Mouse (Mus musculus) adrenal gland (tissue): ENCODE data around the gene Vps35l.

Source experiments
- intact Hi-C: fragments of 180-260 bp; cut with DNase I; formaldehyde crosslinking; loops from one replicate; pipeline ENCODE4 v1.15.1; 2025

Vps35l gene

GRCm38 (mm10) chr7:118773027-118773426 is 33.0 kb downstream of the Vps35l start:
- intact Hi-C loops: no loop called here

GRCm38 (mm10) chr7:118775991-118776390 is 36.0 kb downstream of the Vps35l start:
- intact Hi-C loops: no loop called here

GRCm38 (mm10) chr7:118776491-118776890 is 36.5 kb downstream of the Vps35l start:
- intact Hi-C loops: no loop called here

GRCm38 (mm10) chr7:118777598-118778394 is 37.8 kb downstream of the Vps35l start:
- intact Hi-C loops: no loop called here

- intact Hi-C loops: no loop called here
These were observed 38.5 kb downstream of the Vps35l start for GRCm38 (mm10) chr7:118778561-118778960.

- intact Hi-C loops: no loop called here
These were observed 43.4 kb downstream of the Vps35l start for GRCm38 (mm10) chr7:118783305-118784001.

GRCm38 (mm10) chr7:118786091-118786490 is 46.1 kb downstream of the Vps35l start:
- intact Hi-C loops: no loop called here

- intact Hi-C loops: no loop called here
These were observed 47.3 kb downstream of the Vps35l start for GRCm38 (mm10) chr7:118787326-118787725.

- intact Hi-C loops: no loop called here
These were observed 48.5 kb downstream of the Vps35l start for GRCm38 (mm10) chr7:118788481-118788880.

GRCm38 (mm10) chr7:118790292-118790691 is 50.3 kb downstream of the Vps35l start:
- intact Hi-C loops: no loop called here

GRCm38 (mm10) chr7:118793899-118794298 is 53.9 kb downstream of the Vps35l start:
- intact Hi-C loops: no loop called here

GRCm38 (mm10) chr7:118795779-118796178 is 55.8 kb downstream of the Vps35l start:
- intact Hi-C loops: no loop called here

GRCm38 (mm10) chr7:118796838-118797237 is 56.8 kb downstream of the Vps35l start:
- intact Hi-C loops: no loop called here

- intact Hi-C loops: no loop called here
These were observed 57.6 kb downstream of the Vps35l start for GRCm38 (mm10) chr7:118797600-118797999.

GRCm38 (mm10) chr7:118798105-118798570 is 58.1 kb downstream of the Vps35l start:
- intact Hi-C loops: no loop called here

- intact Hi-C loops: no loop called here
These were observed 60.2 kb downstream of the Vps35l start for GRCm38 (mm10) chr7:118800112-118800734.

- intact Hi-C loops: no loop called here
These were observed 61.8 kb downstream of the Vps35l start for GRCm38 (mm10) chr7:118801791-118802190.

- intact Hi-C loops: no loop called here
These were observed 63.4 kb downstream of the Vps35l start for GRCm38 (mm10) chr7:118803425-118803824.

- intact Hi-C loops: no loop called here
These were observed 66.8 kb downstream of the Vps35l start for GRCm38 (mm10) chr7:118806631-118807411.

GRCm38 (mm10) chr7:118807899-118808298 is 67.9 kb downstream of the Vps35l start:
- intact Hi-C loops: no loop called here

GRCm38 (mm10) chr7:118811407-118812106 is 71.5 kb downstream of the Vps35l start:
- intact Hi-C loops: no loop called here
